Mouse (Mus musculus): ENCODE measurements at regions not wholly inside any gene's neighbourhood (a gene's known extent, or its start where the extent isn't known, plus 50 kb on each side); places are given as distances from the start of the nearest gene placed in this dataset.

- no peak for DNase-seq
- intact Hi-C loops (cut with DNase I): no loop called here
Observed at GRCm38 (mm10) chr16:30652692-30653091, 53.2 kb downstream of the Fam43a start.

GRCm38 (mm10) chr16:30653806-30654205 lies 54.3 kb downstream of the Fam43a start:
- Histone ChIP-seq H3K27ac (peak overlapping the region; percentile 75), H3K36me3 (ENCODE audit: control insufficient read depth, insufficient read depth, low read length) (no peaks in the 10 kb centered on the region), H3K27me3 (ENCODE audit: control insufficient read depth, insufficient read depth, low read length) (no peaks in the 10 kb centered on the region), H3K79me2 (replicated peaks; ENCODE audit: control insufficient read depth, insufficient read depth, low read length) (no peaks in the 10 kb centered on the region), H3K9ac (ENCODE audit: low read depth, low read length) (no peak overlapping the region), H3K4me1 (ENCODE audit: control insufficient read depth, insufficient read depth, low read length) (peaks cover 15% of the 10 kb centered on the region), H3K4me3 (no peak overlapping the region)
- peak; percentile 83 to 85 for DNase-seq
- TF ChIP-seq CTCF (IDR thresholded peaks at IDR 0.05) (no peak), EP300 (IDR thresholded peaks at IDR 0.05; ENCODE audit: insufficient read depth, low read depth, low read length) (no peak), POLR2A (IDR thresholded peaks at IDR 0.05; ENCODE audit: insufficient read depth, low read depth, low read length) (no peak)
- 21% methylated on average over 5 of the region's 5 CpGs for WGBS
- intact Hi-C loops (cut with DNase I): loop anchor here (1.0 to 2.0 kb wide), 2 partner anchors 37 to 49 kb away; no protein-coding TSS in a partner anchor

More at GRCm38 (mm10) chr16:30652692-30653091, 53.2 kb downstream of the Fam43a start:
- H3K4me3 ChIP-seq: no peak overlapping the region
- no peaks in the 10 kb centered on the region for H3K27me3 ChIP-seq (ENCODE audit: control insufficient read depth, insufficient read depth, low read length)
- no peaks in the 10 kb centered on the region for H3K79me2 ChIP-seq (replicated peaks; ENCODE audit: control insufficient read depth, insufficient read depth, low read length)
- H3K27ac ChIP-seq: no peak overlapping the region
- H3K36me3 ChIP-seq (ENCODE audit: control insufficient read depth, insufficient read depth, low read length): no peaks in the 10 kb centered on the region
- H3K9ac ChIP-seq (ENCODE audit: low read depth, low read length): no peak overlapping the region
- WGBS: 56% methylated on average over 4 of the region's 4 CpGs
- H3K4me1 ChIP-seq (ENCODE audit: control insufficient read depth, insufficient read depth, low read length): peaks cover 15% of the 10 kb centered on the region
- TF ChIP-seq CTCF (IDR thresholded peaks at IDR 0.05) (no peak), EP300 (IDR thresholded peaks at IDR 0.05; ENCODE audit: insufficient read depth, low read depth, low read length) (no peak), POLR2A (IDR thresholded peaks at IDR 0.05; ENCODE audit: insufficient read depth, low read depth, low read length) (no peak)

- H3K27me3 ChIP-seq (ENCODE audit: control insufficient read depth, insufficient read depth, low read length): no peaks in the 10 kb centered on the region
- no peak overlapping the region for H3K4me3 ChIP-seq
- H3K36me3 ChIP-seq (ENCODE audit: control insufficient read depth, insufficient read depth, low read length): no peaks in the 10 kb centered on the region
- intact Hi-C loops (cut with DNase I): loop anchor here (1.0 to 2.0 kb wide), 2 partner anchors 37 to 49 kb away; no protein-coding TSS in a partner anchor
- H3K9ac ChIP-seq (ENCODE audit: low read depth, low read length): no peak overlapping the region
- 0 out of 2 replicates have a peak, but pooled peaks have one; percentile 16 for TF ChIP-seq EP300 (IDR thresholded peaks at IDR 0.05; ENCODE audit: insufficient read depth, low read depth, low read length)
- TF ChIP-seq POLR2A (IDR thresholded peaks at IDR 0.05; ENCODE audit: insufficient read depth, low read depth, low read length): no peak
- H3K79me2 ChIP-seq (replicated peaks; ENCODE audit: control insufficient read depth, insufficient read depth, low read length): no peaks in the 10 kb centered on the region
- H3K4me1 ChIP-seq (ENCODE audit: control insufficient read depth, insufficient read depth, low read length): peaks cover 15% of the 10 kb centered on the region
- DNase-seq: peak; percentile 70 to 76
- peak overlapping the region; percentile 75 for H3K27ac ChIP-seq
- WGBS: 31% methylated on average over 9 of the region's 9 CpGs
Observed at GRCm38 (mm10) chr16:30654226-30654625, 54.7 kb downstream of the Fam43a start.

- H3K79me2 ChIP-seq (replicated peaks; ENCODE audit: control insufficient read depth, insufficient read depth, low read length): no peaks in the 10 kb centered on the region
- no peaks in the 10 kb centered on the region for H3K27me3 ChIP-seq (ENCODE audit: control insufficient read depth, insufficient read depth, low read length)
- TF ChIP-seq POLR2A (IDR thresholded peaks at IDR 0.05; ENCODE audit: insufficient read depth, low read depth, low read length) (no peak), CTCF (IDR thresholded peaks at IDR 0.05) (no peak)
- no peak overlapping the region; the same call in 1 of the 2 replicates for H3K27ac ChIP-seq
- H3K4me3 ChIP-seq: no peak overlapping the region
- intact Hi-C loops (cut with DNase I): loop anchor here (2.0 kb wide), 1 partner anchor 35 kb away; no protein-coding TSS in a partner anchor
- DNase-seq: no peak
- H3K9ac ChIP-seq (ENCODE audit: low read depth, low read length): no peak overlapping the region
- 48% methylated on average over 5 of the region's 5 CpGs for WGBS
- no peaks in the 10 kb centered on the region for H3K36me3 ChIP-seq (ENCODE audit: control insufficient read depth, insufficient read depth, low read length)
- H3K4me1 ChIP-seq (ENCODE audit: control insufficient read depth, insufficient read depth, low read length): peaks cover 15% of the 10 kb centered on the region
Observed at GRCm38 (mm10) chr16:30655798-30656221, 56.3 kb downstream of the Fam43a start.

GRCm38 (mm10) chr16:30656881-30657280 lies 57.4 kb downstream of the Fam43a start:
- TF ChIP-seq CTCF (IDR thresholded peaks at IDR 0.05): no peak
- no peak for TF ChIP-seq POLR2A (IDR thresholded peaks at IDR 0.05; ENCODE audit: insufficient read depth, low read depth, low read length)
- no peak for TF ChIP-seq EP300 (IDR thresholded peaks at IDR 0.05; ENCODE audit: insufficient read depth, low read depth, low read length)

GRCm38 (mm10) chr16:30658921-30659320 lies 59.4 kb downstream of the Fam43a start:
- WGBS: 92% methylated on average over 4 of the region's 4 CpGs
- no peak overlapping the region for H3K27ac ChIP-seq
- peaks cover 13% of the 10 kb centered on the region for H3K4me1 ChIP-seq (ENCODE audit: control insufficient read depth, insufficient read depth, low read length)
- TF ChIP-seq CTCF (IDR thresholded peaks at IDR 0.05) (no peak), POLR2A (IDR thresholded peaks at IDR 0.05; ENCODE audit: insufficient read depth, low read depth, low read length) (no peak), EP300 (IDR thresholded peaks at IDR 0.05; ENCODE audit: insufficient read depth, low read depth, low read length) (no peak)
- H3K79me2 ChIP-seq (replicated peaks; ENCODE audit: control insufficient read depth, insufficient read depth, low read length): no peaks in the 10 kb centered on the region
- H3K4me3 ChIP-seq: no peak overlapping the region
- no peaks in the 10 kb centered on the region for H3K36me3 ChIP-seq (ENCODE audit: control insufficient read depth, insufficient read depth, low read length)
- H3K9ac ChIP-seq (ENCODE audit: low read depth, low read length): no peak overlapping the region
- H3K27me3 ChIP-seq (ENCODE audit: control insufficient read depth, insufficient read depth, low read length): no peaks in the 10 kb centered on the region
- no peak for DNase-seq
- intact Hi-C loops (cut with DNase I): no loop called here

More at GRCm38 (mm10) chr16:30656881-30657280, 57.4 kb downstream of the Fam43a start:
- H3K79me2 ChIP-seq (replicated peaks; ENCODE audit: control insufficient read depth, insufficient read depth, low read length): no peaks in the 10 kb centered on the region
- no peak overlapping the region for H3K4me3 ChIP-seq
- 86% methylated on average over 17 of the region's 17 CpGs for WGBS
- intact Hi-C loops (cut with DNase I): no loop called here
- H3K27me3 ChIP-seq (ENCODE audit: control insufficient read depth, insufficient read depth, low read length): no peaks in the 10 kb centered on the region
- peaks cover 15% of the 10 kb centered on the region for H3K4me1 ChIP-seq (ENCODE audit: control insufficient read depth, insufficient read depth, low read length)
- DNase-seq: no peak
- no peaks in the 10 kb centered on the region for H3K36me3 ChIP-seq (ENCODE audit: control insufficient read depth, insufficient read depth, low read length)
- no peak overlapping the region for H3K27ac ChIP-seq
- H3K9ac ChIP-seq (ENCODE audit: low read depth, low read length): no peak overlapping the region
